Mouse (Mus musculus): ENCODE data around the gene Sema7a. TPM values are rescaled to one million over a fixed set of nuclear protein-coding genes. Genes with fewer than 3 reads are reported as not detected.

The Sema7a gene
- polyA plus RNA-seq, 1 experiment: 37.9 TPM

GRCm38 (mm10) chr9:57940349-57940794, 460 bp downstream of the Sema7a start:
- DNase-seq (ENCODE audit: low read depth): peak; percentile 73
- no peak for TF ChIP-seq CTCF (IDR thresholded peaks at IDR 0.05; ENCODE audit: borderline replicate concordance, extremely low read depth, insufficient read depth, insufficient read length)
- TF ChIP-seq POLR2A (IDR thresholded peaks at IDR 0.05; ENCODE audit: borderline replicate concordance, extremely low read depth, insufficient read depth, insufficient read length, poor library complexity, severe bottlenecking): no peak; the same call in 1 of the 2 replicates

- TF ChIP-seq CTCF (IDR thresholded peaks at IDR 0.05; ENCODE audit: borderline replicate concordance, extremely low read depth, insufficient read depth, insufficient read length): no peak
- no peak for TF ChIP-seq POLR2A (IDR thresholded peaks at IDR 0.05; ENCODE audit: borderline replicate concordance, extremely low read depth, insufficient read depth, insufficient read length, poor library complexity, severe bottlenecking)
- peak; percentile 35 for DNase-seq (ENCODE audit: low read depth)
Observed at GRCm38 (mm10) chr9:57940861-57941638, 1.1 kb downstream of the Sema7a start.

- no peak for DNase-seq (ENCODE audit: low read depth)
Observed at GRCm38 (mm10) chr9:57942039-57942438, 2.1 kb downstream of the Sema7a start.

GRCm38 (mm10) chr9:57943067-57943466, 3.2 kb downstream of the Sema7a start:
- DNase-seq (ENCODE audit: low read depth): no peak
- no peak for TF ChIP-seq CTCF (IDR thresholded peaks at IDR 0.05; ENCODE audit: borderline replicate concordance, extremely low read depth, insufficient read depth, insufficient read length)
- no peak for TF ChIP-seq POLR2A (IDR thresholded peaks at IDR 0.05; ENCODE audit: borderline replicate concordance, extremely low read depth, insufficient read depth, insufficient read length, poor library complexity, severe bottlenecking)

More at GRCm38 (mm10) chr9:57942039-57942438, 2.1 kb downstream of the Sema7a start:
- no peak for TF ChIP-seq POLR2A (IDR thresholded peaks at IDR 0.05; ENCODE audit: borderline replicate concordance, extremely low read depth, insufficient read depth, insufficient read length, poor library complexity, severe bottlenecking)
- no peak for TF ChIP-seq CTCF (IDR thresholded peaks at IDR 0.05; ENCODE audit: borderline replicate concordance, extremely low read depth, insufficient read depth, insufficient read length)

GRCm38 (mm10) chr9:57944572-57944971, 4.7 kb downstream of the Sema7a start:
- TF ChIP-seq POLR2A (IDR thresholded peaks at IDR 0.05; ENCODE audit: borderline replicate concordance, extremely low read depth, insufficient read depth, insufficient read length, poor library complexity, severe bottlenecking) (no peak), CTCF (IDR thresholded peaks at IDR 0.05; ENCODE audit: borderline replicate concordance, extremely low read depth, insufficient read depth, insufficient read length) (peak; percentile 72)
- DNase-seq (ENCODE audit: low read depth): peak; percentile 47

GRCm38 (mm10) chr9:57945771-57946616, 6.1 kb downstream of the Sema7a start:
- no peak for DNase-seq (ENCODE audit: low read depth)
- TF ChIP-seq CTCF (IDR thresholded peaks at IDR 0.05; ENCODE audit: borderline replicate concordance, extremely low read depth, insufficient read depth, insufficient read length): no peak
- no peak for TF ChIP-seq POLR2A (IDR thresholded peaks at IDR 0.05; ENCODE audit: borderline replicate concordance, extremely low read depth, insufficient read depth, insufficient read length, poor library complexity, severe bottlenecking)

GRCm38 (mm10) chr9:57947381-57948030, 7.6 kb downstream of the Sema7a start:
- DNase-seq (ENCODE audit: low read depth): no peak
- TF ChIP-seq CTCF (IDR thresholded peaks at IDR 0.05; ENCODE audit: borderline replicate concordance, extremely low read depth, insufficient read depth, insufficient read length) (no peak), POLR2A (IDR thresholded peaks at IDR 0.05; ENCODE audit: borderline replicate concordance, extremely low read depth, insufficient read depth, insufficient read length, poor library complexity, severe bottlenecking) (no peak)

GRCm38 (mm10) chr9:57948333-57948931, 8.5 kb downstream of the Sema7a start:
- DNase-seq (ENCODE audit: low read depth): no peak
- TF ChIP-seq CTCF (IDR thresholded peaks at IDR 0.05; ENCODE audit: borderline replicate concordance, extremely low read depth, insufficient read depth, insufficient read length): no peak
- no peak for TF ChIP-seq POLR2A (IDR thresholded peaks at IDR 0.05; ENCODE audit: borderline replicate concordance, extremely low read depth, insufficient read depth, insufficient read length, poor library complexity, severe bottlenecking)

- DNase-seq (ENCODE audit: low read depth): no peak
- TF ChIP-seq POLR2A (IDR thresholded peaks at IDR 0.05; ENCODE audit: borderline replicate concordance, extremely low read depth, insufficient read depth, insufficient read length, poor library complexity, severe bottlenecking) (no peak), CTCF (IDR thresholded peaks at IDR 0.05; ENCODE audit: borderline replicate concordance, extremely low read depth, insufficient read depth, insufficient read length) (no peak)
Observed at GRCm38 (mm10) chr9:57949102-57949704, 9.3 kb downstream of the Sema7a start.

- TF ChIP-seq CTCF (IDR thresholded peaks at IDR 0.05; ENCODE audit: borderline replicate concordance, extremely low read depth, insufficient read depth, insufficient read length) (no peak), POLR2A (IDR thresholded peaks at IDR 0.05; ENCODE audit: borderline replicate concordance, extremely low read depth, insufficient read depth, insufficient read length, poor library complexity, severe bottlenecking) (no peak)
- peak; percentile 37 for DNase-seq (ENCODE audit: low read depth)
Observed at GRCm38 (mm10) chr9:57949879-57950278, 10.0 kb downstream of the Sema7a start.

Measured in brain, embryonic 14.5 days (tissue).